Comparison of ENCODE assay signal across 14 mouse cellular contexts in the genomic region with DNA sequence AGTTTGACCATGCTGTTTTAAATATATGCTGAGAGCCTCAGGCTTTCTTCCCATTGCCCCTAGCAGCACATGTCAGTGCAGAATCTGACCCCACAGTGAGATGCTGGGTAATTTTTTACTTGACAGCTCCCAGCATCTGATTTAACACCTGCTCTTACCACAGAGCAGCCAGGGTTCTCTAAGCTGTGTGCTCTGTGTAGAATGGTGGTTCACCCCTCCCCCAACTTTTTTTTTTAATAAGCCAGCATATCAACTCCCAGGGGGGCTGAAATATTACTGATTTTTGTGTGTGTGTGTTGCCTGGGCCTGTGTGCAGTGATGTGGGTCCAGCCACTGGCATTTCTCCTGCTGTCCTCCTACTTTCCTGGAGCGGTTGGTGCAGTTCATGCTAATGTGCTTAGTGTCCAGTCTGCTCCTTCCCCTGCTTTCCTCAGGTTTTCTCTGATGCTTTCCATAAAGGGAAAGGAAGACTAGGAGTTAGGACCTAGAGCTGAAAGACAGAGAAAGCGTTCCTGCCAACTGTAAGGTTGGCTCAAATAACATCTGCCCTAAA.
DNase-seq lines count a peak whose midpoint lies in the region; ATAC-seq lines count a peak whose summit lies in the region.
"Had no signal": no experiment of that assay in that cellular context is flagged by ENCODE, and none has a peak within 500 bp of the region (broad histone marks: within the 10 kb centered on the region; RNA-seq: fewer than 3 reads in every experiment).

No protein-coding gene starts in this region.

- no peak overlapping the region for H3K9ac ChIP-seq in embryonic facial prominence, embryonic 11.5 days (replicated peaks; ENCODE audit: low read length)
- no peak overlapping the region for H3K9ac ChIP-seq in midbrain, embryonic 11.5 days (ENCODE audit: low read length)
- H3K9ac ChIP-seq in midbrain, embryonic 12.5 days (replicated peaks): no peak overlapping the region
- H3K9ac ChIP-seq: limb, embryonic 15.5 days had no signal

- no peak overlapping the region for H3K4me3 ChIP-seq in embryonic facial prominence, embryonic 11.5 days (ENCODE audit: low read depth, low read length)
- no peak overlapping the region for H3K4me3 ChIP-seq in embryonic facial prominence, embryonic 10.5 days
- H3K4me3 ChIP-seq in midbrain, embryonic 11.5 days (ENCODE audit: low read depth, low read length): no peak overlapping the region
- no peak overlapping the region for H3K4me3 ChIP-seq in midbrain, embryonic 10.5 days
- H3K4me3 ChIP-seq in midbrain, embryonic 12.5 days: no peak overlapping the region
- H3K4me3 ChIP-seq: heart, adult 2 months; limb, embryonic 15.5 days had no signal

- H3K36me3 ChIP-seq in embryonic facial prominence, embryonic 11.5 days (replicated peaks; ENCODE audit: control insufficient read depth, insufficient read depth, low read depth, low read length): no peaks in the 10 kb centered on the region
- H3K36me3 ChIP-seq in embryonic facial prominence, embryonic 10.5 days (replicated peaks): no peaks in the 10 kb centered on the region
- H3K36me3 ChIP-seq in midbrain, embryonic 11.5 days (ENCODE audit: control insufficient read depth, insufficient read depth, low read length): no peaks in the 10 kb centered on the region
- H3K36me3 ChIP-seq in midbrain, embryonic 10.5 days: no peaks in the 10 kb centered on the region
- no peaks in the 10 kb centered on the region for H3K36me3 ChIP-seq in midbrain, embryonic 12.5 days
- H3K36me3 ChIP-seq in splenic B cell, adult 2 months (ENCODE audit: control insufficient read depth, insufficient read depth, low read length, poor library complexity, severe bottlenecking): no peaks in the 10 kb centered on the region
- H3K36me3 ChIP-seq: limb, embryonic 15.5 days had no signal

- no peak overlapping the region for H3K27ac ChIP-seq in embryonic facial prominence, embryonic 11.5 days (replicated peaks; ENCODE audit: low read depth, low read length)
- no peak overlapping the region for H3K27ac ChIP-seq in embryonic facial prominence, embryonic 10.5 days (replicated peaks)
- peak overlapping the region; percentile 30; the same call in 1 of the 2 replicates for H3K27ac ChIP-seq in midbrain, embryonic 11.5 days (ENCODE audit: low read depth, low read length)
- no peak overlapping the region for H3K27ac ChIP-seq in midbrain, embryonic 10.5 days (replicated peaks)
- peak overlapping the region; percentile 63 for H3K27ac ChIP-seq in midbrain, embryonic 12.5 days (replicated peaks)
- H3K27ac ChIP-seq: heart, adult 2 months; limb, embryonic 15.5 days had no signal

- 70% methylated on average over 2 of the region's 2 CpGs for WGBS in embryonic facial prominence, embryonic 11.5 days
- 78% methylated on average over 2 of the region's 2 CpGs for WGBS in embryonic facial prominence, embryonic 10.5 days
- WGBS in midbrain, embryonic 11.5 days: 81% methylated on average over 2 of the region's 2 CpGs
- WGBS in midbrain, embryonic 10.5 days: 82% methylated on average over 2 of the region's 2 CpGs
- WGBS in midbrain, embryonic 12.5 days: 73% methylated on average over 2 of the region's 2 CpGs

- no peak overlapping the region for H3K4me2 ChIP-seq in embryonic facial prominence, embryonic 11.5 days (ENCODE audit: low read depth, low read length)
- H3K4me2 ChIP-seq in midbrain, embryonic 11.5 days: no peak overlapping the region
- no peak overlapping the region for H3K4me2 ChIP-seq in midbrain, embryonic 12.5 days (replicated peaks)
- H3K4me2 ChIP-seq: limb, embryonic 15.5 days had no signal

- intact Hi-C loops in heart, postnatal 14 days (cut with DNase I): no loop called here

- no peak for DNase-seq in embryonic facial prominence, embryonic 11.5 days (ENCODE audit: low spot score)
- DNase-seq in embryonic facial prominence, embryonic 10.5 days (ENCODE audit: low spot score): no peak
- no peak for DNase-seq in midbrain, embryonic 11.5 days (ENCODE audit: low spot score, missing footprints)
- no peak for DNase-seq in midbrain, embryonic 10.5 days (ENCODE audit: low spot score)
- DNase-seq in splenic B cell, adult 2 months (ENCODE audit: low read depth, low spot score): peak; percentile 4
- DNase-seq in heart, postnatal 14 days: no peak
- DNase-seq: adrenal gland, adult 8-10 months; B cell, adult 2 months; cerebellum, adult 11 months; heart, adult 2 months; right cerebral cortex, postnatal 4 days had no signal

- ATAC-seq in embryonic facial prominence, embryonic 11.5 days (replicated peaks; ENCODE audit: insufficient number of reproducible peaks, low FRiP score, low TSS enrichment, low read depth): peak; percentile 48; the same call in 1 of the 2 replicates
- ATAC-seq in midbrain, embryonic 11.5 days (ENCODE audit: low FRiP score): 0 out of 2 replicates have a peak, but pooled peaks have one; percentile 48
- peak; percentile 9; the same call in 1 of the 2 replicates for ATAC-seq in midbrain, embryonic 12.5 days (ENCODE audit: low FRiP score, low read depth)
- ATAC-seq in monocyte, adult 5-6 weeks (replicated peaks; ENCODE audit: insufficient number of reproducible peaks, low FRiP score, low TSS enrichment, poor library complexity, severe bottlenecking): no peak

- no peaks in the 10 kb centered on the region for H3K4me1 ChIP-seq in embryonic facial prominence, embryonic 11.5 days (ENCODE audit: control insufficient read depth, insufficient read depth, low read length)
- H3K4me1 ChIP-seq in embryonic facial prominence, embryonic 10.5 days: peaks cover 10% of the 10 kb centered on the region
- no peaks in the 10 kb centered on the region for H3K4me1 ChIP-seq in midbrain, embryonic 11.5 days (ENCODE audit: control insufficient read depth, insufficient read depth, low read length)
- peaks cover 11% of the 10 kb centered on the region; the same call in 1 of the 2 replicates for H3K4me1 ChIP-seq in midbrain, embryonic 10.5 days
- peaks cover 20% of the 10 kb centered on the region for H3K4me1 ChIP-seq in midbrain, embryonic 12.5 days

- no peaks in the 10 kb centered on the region for H3K27me3 ChIP-seq in embryonic facial prominence, embryonic 11.5 days (ENCODE audit: control insufficient read depth, insufficient read depth, low read length)
- H3K27me3 ChIP-seq in embryonic facial prominence, embryonic 10.5 days (replicated peaks; ENCODE audit: low read depth, poor library complexity, severe bottlenecking): no peaks in the 10 kb centered on the region
- no peaks in the 10 kb centered on the region for H3K27me3 ChIP-seq in midbrain, embryonic 11.5 days (ENCODE audit: control insufficient read depth, insufficient read depth, low read length)
- no peaks in the 10 kb centered on the region for H3K27me3 ChIP-seq in midbrain, embryonic 10.5 days (ENCODE audit: low read depth, poor library complexity, severe bottlenecking)
- H3K27me3 ChIP-seq in midbrain, embryonic 12.5 days: no peaks in the 10 kb centered on the region
- H3K27me3 ChIP-seq in splenic B cell, adult 2 months (ENCODE audit: control insufficient read depth, insufficient read depth, low read length, poor library complexity, severe bottlenecking): no peaks in the 10 kb centered on the region
- H3K27me3 ChIP-seq: limb, embryonic 15.5 days had no signal

- no peaks in the 10 kb centered on the region for H3K9me3 ChIP-seq in embryonic facial prominence, embryonic 11.5 days (replicated peaks; ENCODE audit: control insufficient read depth, low read length)
- H3K9me3 ChIP-seq in embryonic facial prominence, embryonic 10.5 days: no peaks in the 10 kb centered on the region
- no peaks in the 10 kb centered on the region for H3K9me3 ChIP-seq in midbrain, embryonic 11.5 days (ENCODE audit: control insufficient read depth, low read length)
- H3K9me3 ChIP-seq in midbrain, embryonic 10.5 days (replicated peaks): no peaks in the 10 kb centered on the region
- H3K9me3 ChIP-seq in midbrain, embryonic 12.5 days: no peaks in the 10 kb centered on the region
- H3K9me3 ChIP-seq: limb, embryonic 15.5 days had no signal

Comparison
In these comparisons a context has a peak if more than half of its experiments do, and no peak if none do; other contexts are left out.
1. H3K27ac ChIP-seq: peak in midbrain, embryonic 11.5 days (single experiment) and midbrain, embryonic 12.5 days (single experiment); none in embryonic facial prominence, embryonic 11.5 days (single experiment), embryonic facial prominence, embryonic 10.5 days (single experiment) and midbrain, embryonic 10.5 days (single experiment).